Mouse (Mus musculus) cerebellum, adult 9-10 months (tissue): ENCODE measurements around the gene Rnf220.
"Not testable (repeated sequence)": the region's sequence is repeated elsewhere in the genome, so short reads cannot be mapped to it uniquely, and the experiment has no call there.

Source experiments
- DNase-seq: peaks from one replicate; pipeline ENCODE4 v3.0.0; 2022

The Rnf220 gene

GRCm38 (mm10) chr4:117259909-117260308, 236.9 kb downstream of the Rnf220 start:
- not testable (repeated sequence) for DNase-seq

- no peak for DNase-seq
Observed at GRCm38 (mm10) chr4:117254672-117255071, 242.2 kb downstream of the Rnf220 start.

GRCm38 (mm10) chr4:117254017-117254627, 242.7 kb downstream of the Rnf220 start:
- DNase-seq, result no peak

GRCm38 (mm10) chr4:117253218-117254016, 243.4 kb downstream of the Rnf220 start:
- DNase-seq, result no peak

- DNase-seq, result no peak
Observed at GRCm38 (mm10) chr4:117252755-117253154, 244.1 kb downstream of the Rnf220 start.

GRCm38 (mm10) chr4:117252351-117252750, 244.5 kb downstream of the Rnf220 start:
- DNase-seq, result no peak

GRCm38 (mm10) chr4:117251801-117252316, 245.0 kb downstream of the Rnf220 start, which contains the start of the genes Tmem53 and Armh1:
Gene Tmem53, plus strand, starts transcription at chr4:117251951.
Gene Armh1, minus strand, starts transcription at chr4:117252125.
- peak; percentile 66 for DNase-seq

GRCm38 (mm10) chr4:117250982-117251381, 245.9 kb downstream of the Rnf220 start:
- DNase-seq, result no peak

- DNase-seq, result no peak
Observed at GRCm38 (mm10) chr4:117240867-117241266, 256.0 kb downstream of the Rnf220 start.

GRCm38 (mm10) chr4:117239153-117239552, 257.7 kb downstream of the Rnf220 start:
- no peak for DNase-seq

GRCm38 (mm10) chr4:117235822-117236221, 261.0 kb downstream of the Rnf220 start:
- no peak for DNase-seq

- DNase-seq, result no peak
Observed at GRCm38 (mm10) chr4:117234166-117234741, 262.6 kb downstream of the Rnf220 start.

- DNase-seq, result no peak
Observed at GRCm38 (mm10) chr4:117231208-117231607, 265.6 kb downstream of the Rnf220 start.

GRCm38 (mm10) chr4:117230331-117230730, 266.5 kb downstream of the Rnf220 start:
- no peak for DNase-seq

GRCm38 (mm10) chr4:117229590-117229989, 267.3 kb downstream of the Rnf220 start:
- no peak for DNase-seq

- no peak for DNase-seq
Observed at GRCm38 (mm10) chr4:117225250-117225649, 271.6 kb downstream of the Rnf220 start.

- DNase-seq, result no peak
Observed at GRCm38 (mm10) chr4:117224122-117224521, 272.7 kb downstream of the Rnf220 start.

- DNase-seq, result no peak
Observed at GRCm38 (mm10) chr4:117223001-117223400, 273.9 kb downstream of the Rnf220 start.

- no peak for DNase-seq
Observed at GRCm38 (mm10) chr4:117221836-117222235, 275.0 kb downstream of the Rnf220 start.
